Mouse (Mus musculus) liver, adult 2 months (tissue): Measurements from ENCODE around the gene Ppp2r3c.
"Not testable (repeated sequence)": the region's sequence is repeated elsewhere in the genome, so short reads cannot be mapped to it uniquely, and the experiment has no call there.

ENCODE experiments used
- CTCF ChIP-seq: fragments of 200-500 bp; IDR thresholded peaks from 2 replicates; pipeline ENCODE4 v1.5.1; 2011; ENCODE audit warnings: low read depth, low read length, control low read depth
- POLR2A ChIP-seq: fragments of 200-500 bp; IDR thresholded peaks from 2 replicates; pipeline ENCODE4 v1.6.1; 2011; ENCODE audit warnings: low read length, control low read depth; ENCODE audit not compliant: insufficient read depth; ENCODE audit errors: extremely low read depth

GRCm38 (mm10) chr12:55230520-55230861, 72.3 kb downstream of the Ppp2r3c start:
- not testable (repeated sequence) for TF ChIP-seq CTCF, POLR2A
